Mouse (Mus musculus) thymus, postnatal 36 days (tissue): ENCODE results near the gene Tomm7.
A peak's percentile ranks its signal among the peaks of the same experiment; 100 is the strongest.
"Not testable (repeated sequence)": the region's sequence is repeated elsewhere in the genome, so short reads cannot be mapped to it uniquely, and the experiment has no call there.

ENCODE experiments used
- DNase-seq, 2 experiments: peaks; one replicate each; pipeline ENCODE4 v3.0.0; 2022; ENCODE audit warnings: mixed read lengths in 2 of 2

Tomm7 gene

GRCm38 (mm10) chr5:23843674-23844530 lies at the start of gene Tomm7:
Gene Tomm7, minus strand, starts transcription at chr5:23844161.
- DNase-seq: peak; percentile 95 to 96

- DNase-seq: no peak
These were observed 49.3 kb upstream of the Tomm7 start for GRCm38 (mm10) chr5:23893156-23893863.

- DNase-seq: peak; percentile 18 to 24
These were observed 46.8 kb upstream of the Tomm7 start for GRCm38 (mm10) chr5:23890734-23891133.

- DNase-seq: no peak
These were observed 45.5 kb upstream of the Tomm7 start for GRCm38 (mm10) chr5:23889461-23889860.

- DNase-seq: no peak
These were observed 43.1 kb upstream of the Tomm7 start for GRCm38 (mm10) chr5:23887111-23887510.

GRCm38 (mm10) chr5:23874457-23874856 lies 30.5 kb upstream of the Tomm7 start:
- no peak for DNase-seq

GRCm38 (mm10) chr5:23872586-23872985 lies 28.6 kb upstream of the Tomm7 start:
- DNase-seq: no peak

- DNase-seq: not testable (repeated sequence)
These were observed 27.4 kb upstream of the Tomm7 start for GRCm38 (mm10) chr5:23871323-23871722.

- no peak for DNase-seq
These were observed 22.0 kb upstream of the Tomm7 start for GRCm38 (mm10) chr5:23865941-23866340.

GRCm38 (mm10) chr5:23864054-23864965 lies 20.3 kb upstream of the Tomm7 start:
- no peak for DNase-seq

- DNase-seq: no peak
These were observed 19.4 kb upstream of the Tomm7 start for GRCm38 (mm10) chr5:23863166-23864053.

- DNase-seq: no peak
These were observed 18.3 kb upstream of the Tomm7 start for GRCm38 (mm10) chr5:23862291-23862690.

- DNase-seq: no peak
These were observed 17.8 kb upstream of the Tomm7 start for GRCm38 (mm10) chr5:23861721-23862120.

- DNase-seq: no peak
These were observed 15.9 kb upstream of the Tomm7 start for GRCm38 (mm10) chr5:23859896-23860295.

GRCm38 (mm10) chr5:23859087-23859718 lies 15.2 kb upstream of the Tomm7 start:
- DNase-seq: no peak

- DNase-seq: no peak
These were observed 14.7 kb upstream of the Tomm7 start for GRCm38 (mm10) chr5:23858643-23859042.

- DNase-seq: no peak
These were observed 14.0 kb upstream of the Tomm7 start for GRCm38 (mm10) chr5:23858001-23858400.

GRCm38 (mm10) chr5:23857189-23857588 lies 13.2 kb upstream of the Tomm7 start:
- no peak for DNase-seq

GRCm38 (mm10) chr5:23856164-23856563 lies 12.2 kb upstream of the Tomm7 start:
- no peak for DNase-seq

- no peak for DNase-seq
These were observed 11.5 kb upstream of the Tomm7 start for GRCm38 (mm10) chr5:23855484-23855883.

- not testable (repeated sequence) for DNase-seq
These were observed 9.0 kb upstream of the Tomm7 start for GRCm38 (mm10) chr5:23852916-23853315.
